Mouse (Mus musculus) limb, embryonic 14.5 days (tissue): ENCODE data around the gene Mlec. TPM values are rescaled to one million over a fixed set of nuclear protein-coding genes. Genes with fewer than 3 reads are reported as not detected.

ENCODE experiments used
- ATAC-seq: fragments of 200-750 bp; cut with Nextera tagmentation; 2 replicates; pipeline ENCODE4 v1.8.0; 2017; ENCODE audit warnings: low read depth, moderate number of reproducible peaks, moderate TSS enrichment; ENCODE audit not compliant: low FRiP score
- DNase-seq: peaks from one replicate; pipeline ENCODE4 v3.0.0-alpha.2; 2015; ENCODE audit warnings: low spot score
- H3K27ac ChIP-seq: fragments of 300-500 bp; sonication (generic); replicated peaks from 2 replicates; pipeline ENCODE4 v1.5.1; 2014; ENCODE audit warnings: low read depth, mild to moderate bottlenecking, low read length, moderate library complexity, mixed read lengths
- H3K27me3 ChIP-seq: fragments of 300-500 bp; sonication (generic); 2 replicates; pipeline ENCODE4 v1.6.1; 2014; ENCODE audit warnings: low read length, mixed read lengths; ENCODE audit not compliant: control insufficient read depth, insufficient read depth
- H3K36me3 ChIP-seq: fragments of 300-500 bp; sonication (generic); 2 replicates; pipeline ENCODE4 v1.6.1; 2014; ENCODE audit warnings: mild to moderate bottlenecking, low read length, moderate library complexity, mixed read lengths; ENCODE audit not compliant: control insufficient read depth, insufficient read depth
- H3K4me1 ChIP-seq: fragments of 300-500 bp; sonication (generic); 2 replicates; pipeline ENCODE4 v1.6.1; 2014; ENCODE audit warnings: antibody characterized with exemption, low read length, mixed read lengths; ENCODE audit not compliant: control insufficient read depth, insufficient read depth
- H3K4me2 ChIP-seq: fragments of 300-500 bp; sonication (generic); replicated peaks from 2 replicates; pipeline ENCODE4 v1.6.1; 2014; ENCODE audit warnings: low read depth, mild to moderate bottlenecking, low read length, moderate library complexity; ENCODE audit not compliant: severe bottlenecking
- H3K4me3 ChIP-seq: fragments of 300-500 bp; sonication (generic); replicated peaks from 2 replicates; pipeline ENCODE4 v1.5.1; 2014; ENCODE audit warnings: low read length
- H3K9ac ChIP-seq: fragments of 300-500 bp; sonication (generic); 2 replicates; pipeline ENCODE4 v1.6.1; 2014; ENCODE audit warnings: mild to moderate bottlenecking, low read depth, low read length, moderate library complexity; ENCODE audit not compliant: severe bottlenecking
- H3K9me3 ChIP-seq: fragments of 300-500 bp; sonication (generic); 2 replicates; pipeline ENCODE4 v1.6.1; 2016; ENCODE audit warnings: low read length; ENCODE audit not compliant: control insufficient read depth
- POLR2A ChIP-seq: fragments of 200-500 bp; IDR thresholded peaks from 2 replicates; pipeline ENCODE4 v1.8.0; 2012; ENCODE audit warnings: inconsistent platforms, mild to moderate bottlenecking, moderate library complexity, borderline replicate concordance; ENCODE audit not compliant: insufficient read depth, insufficient read length; ENCODE audit errors: extremely low read depth
- WGBS: fragments of 180-500 bp; shearing (Covaris S2); extraction: QIAGEN DNeasy Blood & Tissue Kit; methylation state at CpG from one replicate; pipeline ENCODE4 v1.1.7; 2014; 5-methylcytosine and 5-hydroxymethylcytosine counted together
- polyA plus RNA-seq, 2 experiments: library from polyadenylated mRNA; depleted of rRNA in 1 of 2; stranded (reverse) in 1 of 2; unstranded in 1 of 2; fragments of >200 nt; fragmentation: Nextera tagmentation in 1 of 2; extraction: Ambion mirVana in 1 of 2; gene quantifications; 2 replicates each; pipeline versions ENCODE4 v1.2.1 to v1.2.3; 2012 to 2014

The Mlec gene
- polyA plus RNA-seq, 2 experiments = 73.7 to 215 TPM

DNA sequence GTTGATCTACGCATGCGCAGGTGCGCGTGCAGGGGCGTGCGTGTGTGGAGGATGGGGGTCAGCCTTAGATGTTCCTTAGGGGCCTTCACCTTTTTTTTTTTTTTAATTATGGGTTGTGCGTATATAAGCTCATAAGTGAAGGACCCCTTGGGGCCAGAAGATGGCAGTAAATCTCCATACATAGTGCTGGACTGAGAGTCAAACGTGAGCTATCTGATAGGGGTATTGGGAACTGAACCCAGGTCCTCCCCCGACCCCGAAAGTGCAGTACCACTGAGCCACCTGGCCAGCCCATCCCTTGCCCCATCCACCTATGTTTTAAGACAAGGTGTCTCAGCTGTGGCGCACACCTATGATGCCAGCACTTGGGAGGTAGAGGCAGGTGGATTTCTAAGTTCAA lies 21.6 kb upstream of the Mlec start:
- Histone ChIP-seq H3K4me1 (peaks cover 6% of the 10 kb centered on the region; the same call in 1 of the 2 replicates), H3K27me3 (no peaks in the 10 kb centered on the region), H3K4me3 (no peak overlapping the region), H3K36me3 (no peaks in the 10 kb centered on the region), H3K4me2 (no peak overlapping the region), H3K9me3 (no peaks in the 10 kb centered on the region), H3K9ac (no peak overlapping the region), H3K27ac (no peak overlapping the region)
- TF ChIP-seq POLR2A = no peak
- WGBS = 89% methylated on average over 11 of the region's 11 CpGs
- no peak for ATAC-seq
- no peak for DNase-seq

DNA sequence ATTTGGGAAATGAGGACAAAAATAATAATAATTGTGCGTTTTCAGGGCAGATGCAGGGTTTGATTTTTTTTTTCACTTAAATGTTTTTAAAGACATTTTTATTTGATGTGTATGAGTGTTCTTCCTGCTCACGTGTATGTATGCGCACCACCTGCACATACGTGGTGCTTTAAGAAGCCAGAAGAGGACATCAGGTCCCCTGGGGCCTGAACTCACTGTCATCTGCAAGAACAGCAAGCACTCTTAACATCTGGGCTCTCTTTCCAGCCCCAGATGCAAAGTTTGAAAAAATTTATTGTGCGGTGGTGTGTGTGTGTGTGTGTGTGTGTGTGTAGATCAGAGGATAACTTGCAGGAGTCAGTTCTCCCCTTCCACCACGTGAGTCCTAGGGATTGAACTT lies 19.9 kb upstream of the Mlec start:
- Histone ChIP-seq H3K4me1 (peaks cover 6% of the 10 kb centered on the region; the same call in 1 of the 2 replicates), H3K4me3 (no peak overlapping the region), H3K9ac (no peak overlapping the region), H3K36me3 (no peaks in the 10 kb centered on the region), H3K27ac (no peak overlapping the region), H3K9me3 (no peaks in the 10 kb centered on the region), H3K4me2 (no peak overlapping the region), H3K27me3 (no peaks in the 10 kb centered on the region)
- 77% methylated on average over 6 of the region's 6 CpGs for WGBS
- TF ChIP-seq POLR2A = no peak
- no peak for ATAC-seq
- DNase-seq = no peak

DNA sequence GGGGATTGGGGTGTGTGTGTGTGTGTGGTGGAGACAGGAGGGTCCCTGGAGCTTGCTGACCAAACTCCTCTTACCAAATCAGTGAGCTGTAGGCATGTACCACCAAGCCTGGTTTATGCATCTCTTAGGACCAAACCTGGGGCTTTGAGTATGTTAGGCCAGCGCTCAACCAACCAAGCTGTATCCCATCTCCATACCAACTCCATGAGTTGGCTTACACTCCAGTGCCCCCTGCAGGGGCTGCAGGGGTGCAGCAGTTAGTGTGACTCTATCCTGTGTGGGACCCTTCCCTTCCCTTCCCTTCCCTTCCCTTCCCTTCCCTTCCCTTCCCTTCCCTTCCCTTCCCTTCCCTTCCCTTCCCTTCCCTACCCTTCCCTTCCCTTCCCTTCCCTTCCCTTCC lies 16.6 kb upstream of the Mlec start:
- no peak for ATAC-seq
- no peak for DNase-seq
- no peak for TF ChIP-seq POLR2A
- WGBS = 100% methylated on average over 1 of the region's 1 CpGs
- Histone ChIP-seq H3K4me2 (no peak overlapping the region), H3K4me3 (no peak overlapping the region), H3K9me3 (no peaks in the 10 kb centered on the region), H3K27me3 (no peaks in the 10 kb centered on the region), H3K27ac (no peak overlapping the region), H3K4me1 (no peaks in the 10 kb centered on the region), H3K36me3 (no peaks in the 10 kb centered on the region), H3K9ac (no peak overlapping the region)

DNA sequence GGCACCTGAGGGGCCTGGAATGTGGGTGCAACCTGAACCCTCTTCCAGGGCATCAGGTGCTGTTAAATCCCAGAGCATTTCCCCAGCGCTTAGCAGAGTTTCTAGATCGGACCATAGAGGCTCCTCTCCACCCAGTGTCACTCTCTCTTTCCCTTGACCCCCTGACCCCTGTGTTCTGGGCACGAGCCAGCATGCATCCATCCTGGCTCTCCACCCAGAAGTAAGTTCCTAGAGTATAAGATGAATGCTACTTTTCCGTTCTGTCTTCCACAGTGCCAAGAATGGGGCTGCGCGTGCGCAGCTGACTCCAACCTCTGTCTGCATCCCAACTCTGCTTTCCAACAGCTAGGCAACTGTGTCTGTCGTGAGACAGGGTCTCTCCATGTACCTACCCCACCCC lies 12.2 kb upstream of the Mlec start:
- Histone ChIP-seq H3K4me3 (no peak overlapping the region), H3K4me1 (0 out of 2 replicates have a peak, but pooled peaks cover 5% of the 10 kb centered on the region), H3K9ac (no peak overlapping the region), H3K27ac (no peak overlapping the region), H3K36me3 (no peaks in the 10 kb centered on the region), H3K27me3 (no peaks in the 10 kb centered on the region), H3K9me3 (no peaks in the 10 kb centered on the region), H3K4me2 (no peak overlapping the region)
- DNase-seq (no peak), ATAC-seq (no peak)
- WGBS = 84% methylated on average over 8 of the region's 8 CpGs
- TF ChIP-seq POLR2A = no peak

DNA sequence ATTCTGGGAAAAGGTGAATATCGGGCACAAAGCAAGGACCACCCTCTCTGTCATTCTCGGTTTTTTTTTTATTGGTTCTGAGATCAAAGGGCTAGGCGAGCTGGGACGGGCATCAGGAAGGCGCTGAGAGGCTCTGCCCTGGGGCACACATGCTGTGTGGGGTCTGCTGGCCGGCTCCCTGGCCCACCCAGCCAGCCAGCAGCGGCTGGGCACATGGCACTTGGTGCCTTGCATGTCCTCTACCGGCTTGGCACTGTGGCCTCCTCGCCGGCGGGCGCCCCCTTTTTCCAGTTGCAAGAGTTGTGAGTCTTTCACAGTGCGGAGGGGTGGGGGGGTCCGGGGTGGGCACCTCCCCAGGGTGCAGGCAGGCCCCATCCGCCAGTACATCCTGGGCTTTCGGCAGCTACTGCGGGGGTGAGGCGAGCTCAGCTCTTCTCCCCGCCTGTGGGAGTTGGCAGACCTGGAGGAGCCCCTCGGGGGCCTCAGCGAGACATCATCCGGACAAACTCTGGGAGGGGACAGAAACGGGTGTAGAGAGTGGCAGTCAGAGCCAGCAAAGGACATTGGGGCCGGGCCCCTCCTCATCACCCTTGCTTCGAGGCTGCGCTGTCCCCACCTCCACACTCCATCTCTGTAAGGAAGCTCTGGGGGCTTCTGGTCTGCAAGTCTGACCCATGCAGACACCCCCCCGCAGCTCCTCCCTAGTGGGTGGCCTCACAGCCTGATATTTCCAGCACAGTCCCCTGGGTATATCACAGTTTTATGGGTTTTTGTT lies 10.8 kb upstream of the Mlec start:
- H3K27ac ChIP-seq = no peak overlapping the region
- H3K27me3 ChIP-seq = no peaks in the 10 kb centered on the region
- no peak for DNase-seq
- no peak for ATAC-seq
- 0 out of 2 replicates have a peak, but pooled peaks cover 5% of the 10 kb centered on the region for H3K4me1 ChIP-seq
- 22% methylated on average over 24 of the region's 27 CpGs for WGBS
- H3K36me3 ChIP-seq = no peaks in the 10 kb centered on the region
- H3K4me3 ChIP-seq = no peak overlapping the region
- H3K9ac ChIP-seq = peak overlapping the region; percentile 34; the same call in 1 of the 2 replicates
- H3K9me3 ChIP-seq = no peaks in the 10 kb centered on the region
- no peak overlapping the region; the same call in 1 of the 2 replicates for H3K4me2 ChIP-seq
- TF ChIP-seq POLR2A = no peak

DNA sequence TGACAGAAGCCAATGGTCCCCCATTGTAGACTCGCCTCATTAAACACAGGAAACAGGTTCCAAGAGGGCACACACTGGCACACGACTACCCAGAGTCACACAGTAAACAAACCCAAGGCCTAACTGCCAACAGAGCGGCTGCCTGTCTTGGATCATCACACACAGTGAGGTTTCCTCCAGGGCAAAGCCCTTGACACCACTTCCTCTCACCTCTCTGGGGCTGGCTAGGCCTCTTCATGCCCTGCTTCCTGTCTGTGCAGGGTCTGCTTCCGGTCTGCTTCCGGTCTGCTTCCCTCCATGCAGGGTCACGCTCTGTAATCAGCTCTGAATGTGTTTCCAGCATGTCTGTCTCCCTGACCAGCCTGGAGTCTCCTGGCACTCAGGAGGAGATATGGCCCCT lies 9.4 kb upstream of the Mlec start:
- Histone ChIP-seq H3K4me3 (no peak overlapping the region), H3K9me3 (no peaks in the 10 kb centered on the region), H3K36me3 (no peaks in the 10 kb centered on the region), H3K4me1 (0 out of 2 replicates have a peak, but pooled peaks cover 5% of the 10 kb centered on the region), H3K27ac (no peak overlapping the region), H3K9ac (no peak overlapping the region), H3K4me2 (no peak overlapping the region), H3K27me3 (no peaks in the 10 kb centered on the region)
- WGBS = 61% methylated on average over 6 of the region's 6 CpGs
- ATAC-seq (no peak), DNase-seq (no peak)
- no peak for TF ChIP-seq POLR2A
